Mouse (Mus musculus) midbrain, embryonic 14.5 days (tissue): ENCODE measurements at regions not wholly inside any gene's neighbourhood (a gene's known extent, or its start where the extent isn't known, plus 50 kb on each side); places are given as distances from the start of the nearest gene placed in this dataset.
A peak's percentile ranks its signal among the peaks of the same experiment; 100 is the strongest.

Experiments used
- ATAC-seq: fragments of 200-750 bp; cut with Nextera tagmentation; 2 replicates; pipeline ENCODE4 v1.8.0; 2017; ENCODE audit warnings: moderate number of reproducible peaks, moderate library complexity; ENCODE audit not compliant: low FRiP score, low TSS enrichment
- DNase-seq: peaks from one replicate; pipeline ENCODE4 v3.0.0-alpha.2; 2015
- H3K27ac ChIP-seq: fragments of 300-500 bp; sonication (generic); replicated peaks from 2 replicates; pipeline ENCODE4 v1.5.1; 2014; ENCODE audit warnings: mild to moderate bottlenecking, low read depth, low read length, moderate library complexity
- H3K27me3 ChIP-seq: fragments of 300-500 bp; sonication (generic); 2 replicates; pipeline ENCODE4 v1.6.1; 2014; ENCODE audit warnings: low read length, control low read depth, mixed read lengths; ENCODE audit not compliant: control insufficient read depth, insufficient read depth
- H3K36me3 ChIP-seq: fragments of 300-500 bp; sonication (generic); 2 replicates; pipeline ENCODE4 v1.6.1; 2014; ENCODE audit warnings: low read length, control low read depth; ENCODE audit not compliant: control insufficient read depth, insufficient read depth
- H3K4me1 ChIP-seq: fragments of 300-500 bp; sonication (generic); 2 replicates; pipeline ENCODE4 v1.6.1; 2014; ENCODE audit warnings: mild to moderate bottlenecking, antibody characterized with exemption, low read length, control low read depth; ENCODE audit not compliant: control insufficient read depth, insufficient read depth
- H3K4me2 ChIP-seq: fragments of 300-500 bp; sonication (generic); 2 replicates; pipeline ENCODE4 v1.6.1; 2014; ENCODE audit warnings: mild to moderate bottlenecking, low read length, moderate library complexity
- H3K4me3 ChIP-seq: fragments of 300-500 bp; sonication (generic); replicated peaks from 2 replicates; pipeline ENCODE4 v1.5.1; 2014; ENCODE audit warnings: low read depth, low read length
- H3K9ac ChIP-seq: fragments of 300-500 bp; sonication (generic); replicated peaks from 2 replicates; pipeline ENCODE4 v1.6.1; 2014; ENCODE audit warnings: mild to moderate bottlenecking, low read length, moderate library complexity
- H3K9me3 ChIP-seq: fragments of 300-500 bp; sonication (generic); 2 replicates; pipeline ENCODE4 v1.6.1; 2016; ENCODE audit warnings: low read length, control low read depth, mixed read lengths; ENCODE audit not compliant: control insufficient read depth
- WGBS: fragments of 180-500 bp; shearing (Covaris S2); extraction: QIAGEN DNeasy Blood & Tissue Kit; methylation state at CpG from one replicate; pipeline ENCODE4 v1.1.7; 2014; 5-methylcytosine and 5-hydroxymethylcytosine counted together

DNA sequence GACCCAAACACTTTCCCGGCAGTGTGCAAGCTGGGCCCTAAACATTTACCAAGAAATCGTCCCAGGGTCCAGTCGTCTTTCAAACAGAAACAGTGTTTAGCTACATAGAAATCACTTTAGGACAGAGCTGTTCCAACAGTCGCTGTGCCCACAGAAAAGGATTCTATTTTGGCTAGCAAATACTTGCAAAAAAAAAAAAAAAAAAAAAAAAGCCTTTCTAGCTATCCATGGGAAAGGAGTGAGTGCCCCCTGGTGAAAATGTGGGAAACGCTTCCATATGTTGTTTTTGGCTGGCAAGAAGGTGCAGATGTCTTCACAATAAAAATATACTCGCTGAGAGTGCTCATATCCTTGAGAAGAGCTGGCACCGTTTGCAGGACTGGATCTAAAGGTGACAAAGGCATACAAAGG lies 159.5 kb downstream of the Gm19935 start:
- Histone ChIP-seq H3K27ac (peak overlapping the region; percentile 55; the same call in 1 of the 2 replicates), H3K4me3 (no peak overlapping the region), H3K9me3 (peaks cover 7% of the 10 kb centered on the region), H3K36me3 (no peaks in the 10 kb centered on the region), H3K4me2 (peak overlapping the region; percentile 36), H3K27me3 (no peaks in the 10 kb centered on the region), H3K9ac (no peak overlapping the region), H3K4me1 (peaks cover 7% of the 10 kb centered on the region)
- DNase-seq (peak; percentile 91), ATAC-seq (no peak)
- 11% methylated on average over 7 of the region's 7 CpGs for WGBS

GRCm38 (mm10) chr8:90657116-90657515 lies 160.1 kb downstream of the Gm19935 start:
- Histone ChIP-seq H3K9me3 (peaks cover 5% of the 10 kb centered on the region), H3K4me1 (peaks cover 7% of the 10 kb centered on the region), H3K27me3 (no peaks in the 10 kb centered on the region), H3K36me3 (no peaks in the 10 kb centered on the region), H3K27ac (peak overlapping the region; percentile 55; the same call in 1 of the 2 replicates), H3K4me3 (no peak overlapping the region), H3K4me2 (peak overlapping the region; percentile 36), H3K9ac (no peak overlapping the region)
- ATAC-seq (no peak), DNase-seq (peak; percentile 63)
- 8% methylated on average over 5 of the region's 5 CpGs for WGBS

DNA sequence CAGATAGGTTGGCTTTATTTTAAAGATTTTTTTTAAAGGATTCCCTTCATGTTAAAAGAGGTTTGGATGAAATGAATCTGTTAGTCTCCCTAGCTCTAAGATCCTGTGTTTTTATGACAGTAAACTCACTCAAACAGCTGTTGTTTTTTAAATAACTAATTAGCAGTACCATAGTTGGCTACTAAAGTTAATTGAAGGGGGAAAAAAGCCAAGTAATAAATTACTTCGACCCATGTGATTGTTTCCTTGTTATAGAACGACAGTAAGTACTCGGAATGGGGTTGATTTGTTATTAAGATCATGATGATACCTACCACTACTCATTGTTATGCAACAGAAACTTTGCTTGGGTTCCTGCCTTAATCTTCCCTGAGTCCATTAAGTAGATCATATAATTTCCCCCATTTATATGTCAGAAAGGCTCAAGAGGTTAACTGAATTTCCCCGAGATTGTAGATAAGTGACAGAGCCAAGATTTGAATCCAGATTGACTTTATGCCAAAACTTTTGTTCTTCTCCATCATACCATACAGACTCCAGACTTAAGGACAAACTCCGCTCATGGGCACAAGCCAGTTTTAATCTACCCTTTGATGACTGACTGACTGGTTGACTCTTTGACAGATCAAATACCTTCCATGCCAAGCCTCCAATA lies 160.6 kb downstream of the Gm19935 start:
- Histone ChIP-seq H3K9me3 (no peaks in the 10 kb centered on the region; the same call in 1 of the 2 replicates), H3K4me1 (peaks cover 7% of the 10 kb centered on the region), H3K4me3 (no peak overlapping the region), H3K36me3 (no peaks in the 10 kb centered on the region), H3K4me2 (no peak overlapping the region), H3K27ac (no peak overlapping the region), H3K9ac (no peak overlapping the region), H3K27me3 (no peaks in the 10 kb centered on the region)
- ATAC-seq (no peak), DNase-seq (peak; percentile 27)
- WGBS = 40% methylated on average over 5 of the region's 5 CpGs

GRCm38 (mm10) chr8:90654786-90655185 lies 162.4 kb downstream of the Gm19935 start:
- ATAC-seq (no peak), DNase-seq (peak; percentile 20)
- Histone ChIP-seq H3K27ac (no peak overlapping the region), H3K27me3 (no peaks in the 10 kb centered on the region), H3K9ac (no peak overlapping the region), H3K4me1 (peaks cover 7% of the 10 kb centered on the region), H3K4me3 (no peak overlapping the region), H3K9me3 (no peaks in the 10 kb centered on the region; the same call in 1 of the 2 replicates), H3K36me3 (no peaks in the 10 kb centered on the region), H3K4me2 (no peak overlapping the region)
- WGBS = 89% methylated on average over 2 of the region's 2 CpGs

GRCm38 (mm10) chr8:90642392-90642791 lies 174.8 kb downstream of the Gm19935 start:
- no peak overlapping the region for H3K9ac ChIP-seq
- H3K4me1 ChIP-seq = no peaks in the 10 kb centered on the region
- ATAC-seq (no peak), DNase-seq (peak; percentile 68)
- WGBS = 27% methylated on average over 6 of the region's 6 CpGs
- H3K4me3 ChIP-seq = no peak overlapping the region
- H3K27ac ChIP-seq = no peak overlapping the region
- no peaks in the 10 kb centered on the region for H3K27me3 ChIP-seq
- no peak overlapping the region for H3K4me2 ChIP-seq
- H3K36me3 ChIP-seq = no peaks in the 10 kb centered on the region
- H3K9me3 ChIP-seq = no peaks in the 10 kb centered on the region

GRCm38 (mm10) chr8:90636770-90637169 lies 180.4 kb downstream of the Gm19935 start:
- no peaks in the 10 kb centered on the region for H3K27me3 ChIP-seq
- no peaks in the 10 kb centered on the region for H3K36me3 ChIP-seq
- no peaks in the 10 kb centered on the region for H3K4me1 ChIP-seq
- no peak overlapping the region for H3K4me2 ChIP-seq
- no peak overlapping the region for H3K9ac ChIP-seq
- H3K9me3 ChIP-seq = no peaks in the 10 kb centered on the region
- no peak overlapping the region for H3K27ac ChIP-seq
- DNase-seq (no peak), ATAC-seq (no peak)
- 72% methylated on average over 7 of the region's 7 CpGs for WGBS
- H3K4me3 ChIP-seq = no peak overlapping the region

DNA sequence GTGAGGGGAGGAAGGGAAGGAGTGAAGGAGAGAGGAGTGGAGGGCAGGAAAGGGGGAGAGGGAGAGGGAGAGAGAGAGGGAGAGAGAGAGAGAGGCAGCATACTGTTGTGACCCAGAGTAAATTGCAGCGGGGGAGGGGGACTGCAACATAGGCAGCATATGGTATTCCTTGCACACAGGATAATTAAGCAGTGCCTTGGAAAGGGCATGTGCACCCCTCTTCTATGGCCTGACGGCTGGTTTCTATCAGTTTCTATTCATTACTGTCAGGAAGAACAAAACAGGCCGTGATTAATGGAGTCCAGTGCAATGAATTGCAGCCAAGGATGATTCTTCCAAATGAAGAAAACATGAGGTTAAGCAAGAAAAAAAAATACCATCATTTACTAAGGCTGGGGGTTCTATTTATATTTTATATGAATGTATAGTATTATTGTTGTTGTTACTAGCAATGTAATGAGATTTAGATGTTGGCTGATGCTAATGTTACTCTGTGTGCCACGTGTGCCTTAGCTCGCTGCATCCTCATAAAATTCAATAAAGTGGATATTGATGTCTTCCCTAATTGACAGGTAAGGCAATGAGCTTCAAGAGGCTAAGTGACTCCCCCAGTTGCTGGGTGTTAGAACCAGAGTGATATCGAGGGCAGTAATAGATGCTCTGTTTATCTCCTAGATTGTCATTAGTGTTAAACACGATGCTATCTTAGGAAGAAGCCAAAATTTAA lies 181.3 kb downstream of the Gm19935 start:
- WGBS = 50% methylated on average over 7 of the region's 7 CpGs
- DNase-seq = peak; percentile 64

GRCm38 (mm10) chr8:90630796-90631195 lies 186.4 kb downstream of the Gm19935 start:
- WGBS = 74% methylated on average over 1 of the region's 1 CpGs
- Histone ChIP-seq H3K4me2 (no peak overlapping the region), H3K36me3 (no peaks in the 10 kb centered on the region), H3K4me3 (no peak overlapping the region), H3K9ac (no peak overlapping the region), H3K27ac (no peak overlapping the region), H3K4me1 (no peaks in the 10 kb centered on the region), H3K9me3 (no peaks in the 10 kb centered on the region), H3K27me3 (no peaks in the 10 kb centered on the region)
- ATAC-seq (no peak), DNase-seq (peak; percentile 25)

More for the DNA sequence above, 181.3 kb downstream of the Gm19935 start:
- no peaks in the 10 kb centered on the region for H3K4me1 ChIP-seq
- ATAC-seq = peak; percentile 55; the same call in 1 of the 2 replicates
- H3K9me3 ChIP-seq = no peaks in the 10 kb centered on the region
- H3K9ac ChIP-seq = no peak overlapping the region
- no peak overlapping the region for H3K4me2 ChIP-seq
- no peaks in the 10 kb centered on the region for H3K27me3 ChIP-seq
- H3K4me3 ChIP-seq = no peak overlapping the region
- no peak overlapping the region for H3K27ac ChIP-seq
- no peaks in the 10 kb centered on the region for H3K36me3 ChIP-seq

GRCm38 (mm10) chr8:90608410-90608809 lies 208.8 kb downstream of the Gm19935 start:
- 21% methylated on average over 3 of the region's 3 CpGs for WGBS
- Histone ChIP-seq H3K9ac (no peak overlapping the region), H3K4me3 (no peak overlapping the region), H3K27me3 (no peaks in the 10 kb centered on the region), H3K4me1 (0 out of 2 replicates have a peak, but pooled peaks cover 2% of the 10 kb centered on the region), H3K4me2 (no peak overlapping the region), H3K27ac (no peak overlapping the region), H3K9me3 (no peaks in the 10 kb centered on the region), H3K36me3 (no peaks in the 10 kb centered on the region)
- DNase-seq (peak; percentile 65), ATAC-seq (no peak)
